In the genomic region with DNA sequence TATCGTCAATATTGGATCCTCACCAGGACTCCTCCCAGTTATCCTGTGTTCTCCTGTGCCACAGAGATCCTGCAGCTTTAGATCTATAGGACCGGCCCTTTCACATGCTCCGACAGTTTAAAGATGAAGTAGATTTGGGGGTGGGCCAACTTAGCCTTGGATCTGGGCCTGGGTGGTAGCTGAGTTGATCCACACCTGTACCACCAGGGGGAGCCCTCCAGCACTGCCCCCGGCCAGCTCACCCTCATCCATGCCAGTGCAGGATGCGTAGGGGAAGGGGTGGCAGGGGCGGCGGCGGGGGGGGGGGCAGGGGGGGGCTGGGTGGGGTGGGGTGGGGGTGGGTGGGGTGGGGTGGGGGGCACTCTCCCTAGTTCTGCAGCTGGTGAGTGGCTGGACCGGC, we compare ENCODE assay signal across 11 mouse cellular contexts. TPM values are rescaled to one million over a fixed set of nuclear protein-coding genes. Genes with fewer than 3 reads are reported as not detected.
DNase-seq lines count a peak whose midpoint lies in the region; ATAC-seq and TF ChIP-seq lines count a peak whose summit lies in the region.
"Had no signal": no experiment of that assay in that cellular context is flagged by ENCODE, and none has a peak within 500 bp of the region (broad histone marks: within the 10 kb centered on the region; RNA-seq: fewer than 3 reads in every experiment).

No protein-coding gene starts in this region.

- TF ChIP-seq CTCF in gastrocnemius, adult 2 months (IDR thresholded peaks at IDR 0.05) = peak; percentile 52

- WGBS in forebrain, embryonic 13.5 days = 92% methylated on average over 6 of the region's 9 CpGs

- intact Hi-C loops in gastrocnemius, adult 2 months (cut with DNase I) = loop anchor here (5.0 kb wide), 1 partner anchor 78 kb away; no protein-coding TSS in a partner anchor
- intact Hi-C loops in gastrocnemius, postnatal 36 days (cut with DNase I) = no loop called here

- H3K4me2 ChIP-seq in forebrain, embryonic 13.5 days = no peak overlapping the region
- H3K4me2 ChIP-seq: midbrain, embryonic 12.5 days had no signal

- no peaks in the 10 kb centered on the region for H3K27me3 ChIP-seq in forebrain, embryonic 13.5 days
- H3K27me3 ChIP-seq: midbrain, embryonic 12.5 days had no signal

- no peak overlapping the region for H3K27ac ChIP-seq in gastrocnemius, adult 2 months
- H3K27ac ChIP-seq in forebrain, embryonic 13.5 days = no peak overlapping the region
- H3K27ac ChIP-seq: midbrain, embryonic 12.5 days had no signal

- ATAC-seq in forebrain, embryonic 13.5 days = no peak

- no peaks in the 10 kb centered on the region for H3K4me1 ChIP-seq in forebrain, embryonic 13.5 days
- H3K4me1 ChIP-seq: midbrain, embryonic 12.5 days had no signal

- no peaks in the 10 kb centered on the region for H3K36me3 ChIP-seq in forebrain, embryonic 13.5 days (ENCODE audit: poor library complexity, severe bottlenecking)
- H3K36me3 ChIP-seq: midbrain, embryonic 12.5 days had no signal

- no peak overlapping the region for H3K4me3 ChIP-seq in gastrocnemius, adult 2 months
- no peak overlapping the region for H3K4me3 ChIP-seq in forebrain, embryonic 13.5 days
- H3K4me3 ChIP-seq: erythroblast, embryonic 14.5 days; midbrain, embryonic 12.5 days had no signal

- no peaks in the 10 kb centered on the region for H3K9me3 ChIP-seq in forebrain, embryonic 13.5 days (replicated peaks)
- H3K9me3 ChIP-seq: midbrain, embryonic 12.5 days had no signal

- H3K9ac ChIP-seq in forebrain, embryonic 13.5 days = no peak overlapping the region
- H3K9ac ChIP-seq: midbrain, embryonic 12.5 days had no signal

- peak; percentile 39 for DNase-seq in gastrocnemius, adult 2 months
- no peak for DNase-seq in gastrocnemius, postnatal 36 days
- DNase-seq in spleen, adult 12 weeks (ENCODE audit: low spot score) = peak; percentile 12
- DNase-seq in spleen, postnatal 36 days (ENCODE audit: low spot score in 2 of 2) = no peak
- DNase-seq in lung, postnatal 14 days = peak; percentile 41
- no peak for DNase-seq in embryo, embryonic 9.5 days (ENCODE audit: extremely low spot score)
- DNase-seq in right cerebral cortex, postnatal 25 days = no peak
- DNase-seq: heart, postnatal 36 days had no signal

RNA-seq across cellular contexts. Expression of gene Nfil3, which starts 38.7 kb away (rescaled TPM):
- total RNA-seq in gastrocnemius, adult 2 months (2021) = 100 to 1,000 TPM in 1 of 2 experiments, 10 to 100 TPM in 1; 40.2 to 137 TPM
- 10 to 100 TPM; 20.0 to 60.9 TPM for total RNA-seq in gastrocnemius, postnatal 36 days (2021)
- 37.0 and 37.8 TPM in 2 replicates for polyA plus RNA-seq in forebrain, embryonic 13.5 days (2015; fragmentation: Nextera tagmentation; extraction: Ambion mirVana)

Comparison
In these comparisons a context has a peak if more than half of its experiments do, and no peak if none do; other contexts are left out.
1. DNase-seq: peak in gastrocnemius, adult 2 months (single experiment), spleen, adult 12 weeks (single experiment) and lung, postnatal 14 days (single experiment); none in gastrocnemius, postnatal 36 days (0 of 2), spleen, postnatal 36 days (0 of 2), embryo, embryonic 9.5 days (single experiment) and right cerebral cortex, postnatal 25 days (single experiment).